Mouse (Mus musculus) thymus, postnatal 0 days (tissue): Measurements from ENCODE around the gene Gm20388. TPM values are rescaled to one million over a fixed set of nuclear protein-coding genes. Genes with fewer than 3 reads are reported as not detected.

ENCODE experiments used
- DNase-seq: peaks from one replicate; pipeline ENCODE4 v3.0.0-alpha.2; 2015; ENCODE audit warnings: low spot score
- polyA plus RNA-seq: library from polyadenylated mRNA; unstranded; fragments of >200 nt; fragmentation: Nextera tagmentation; extraction: Ambion mirVana; gene quantifications from 2 replicates; pipeline ENCODE4 v1.2.1, GENCODE M21; 2015

The Gm20388 gene
- polyA plus RNA-seq, 1 experiment from 2014 or later, result not detected

GRCm38 (mm10) chr8:122676621-122677480, 2766.2 kb downstream of the Gm20388 start:
- DNase-seq, result peak; percentile 12

DNA sequence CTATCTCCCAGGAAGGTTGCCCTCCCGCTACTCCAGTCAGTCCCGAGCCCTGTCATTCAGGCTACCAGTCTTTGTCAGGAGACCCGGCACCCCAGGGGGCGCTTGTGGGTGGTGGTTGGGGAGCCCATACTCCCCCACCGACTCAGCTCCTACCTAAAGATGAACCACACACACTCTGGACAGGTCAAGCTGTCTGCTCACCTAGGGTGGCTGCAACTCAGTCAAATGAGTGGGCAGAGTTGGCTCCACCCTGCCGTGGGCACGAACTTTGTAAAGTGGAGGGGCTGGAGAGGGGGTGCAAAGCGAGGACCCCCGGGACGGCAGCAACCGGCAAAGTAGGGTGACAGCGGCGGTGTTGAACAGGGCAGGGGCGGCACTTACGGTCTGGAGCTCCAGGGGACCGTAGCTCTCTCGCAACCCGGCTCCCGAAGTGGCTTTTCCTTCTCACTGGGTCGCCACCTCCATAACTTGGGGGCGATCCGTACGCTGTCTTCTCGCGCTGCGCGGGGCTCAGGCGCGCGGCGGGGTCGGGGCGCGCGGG, 2766.9 kb downstream of the Gm20388 start:
- DNase-seq, result peak; percentile 62

GRCm38 (mm10) chr8:122678061-122678895, 2767.6 kb downstream of the Gm20388 start:
- peak; percentile 90 for DNase-seq

DNA sequence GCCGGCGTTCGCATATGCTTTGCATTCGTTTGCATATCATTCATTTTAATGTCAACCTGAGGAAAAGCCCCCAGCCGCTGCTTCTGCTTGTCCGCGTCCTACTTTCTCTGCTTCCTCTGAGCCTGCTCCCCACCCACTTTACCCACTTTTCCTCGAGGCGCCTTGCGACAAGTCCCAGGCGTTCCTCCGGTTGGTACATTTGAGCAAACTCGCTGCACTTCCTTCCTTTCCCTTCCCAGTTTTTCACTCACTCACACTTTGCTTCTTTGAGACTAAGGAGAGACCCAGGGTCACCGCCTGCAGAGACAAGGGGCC, 2768.2 kb downstream of the Gm20388 start:
- DNase-seq, result no peak

GRCm38 (mm10) chr8:122679325-122679920, 2768.8 kb downstream of the Gm20388 start:
- DNase-seq, result no peak

GRCm38 (mm10) chr8:122680171-122680570, 2769.5 kb downstream of the Gm20388 start:
- DNase-seq, result peak; percentile 58

GRCm38 (mm10) chr8:122682820-122683219, 2772.2 kb downstream of the Gm20388 start:
- no peak for DNase-seq

GRCm38 (mm10) chr8:122685097-122685861, 2774.6 kb downstream of the Gm20388 start:
- DNase-seq, result no peak

GRCm38 (mm10) chr8:122686879-122687278, 2776.2 kb downstream of the Gm20388 start:
- DNase-seq, result no peak

DNA sequence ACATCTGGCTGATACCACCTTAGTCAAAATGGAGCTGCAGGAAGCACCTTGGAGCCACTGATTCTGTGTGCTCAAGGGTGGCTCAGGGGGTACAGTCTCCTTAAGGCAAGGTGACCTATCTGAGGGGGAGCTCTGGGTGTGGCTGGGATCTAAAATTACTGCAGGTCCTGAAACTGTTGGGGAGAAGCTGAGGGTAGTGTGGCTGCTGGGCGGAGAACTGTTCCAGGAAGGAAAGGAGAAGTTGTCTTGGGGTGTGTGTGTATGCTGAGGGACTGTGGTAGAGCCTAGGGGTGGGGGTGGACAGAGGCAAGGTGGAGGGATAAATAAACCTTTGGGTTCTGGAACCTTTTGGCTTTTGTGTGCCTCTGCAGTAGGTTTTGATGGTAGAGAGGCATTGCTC, 2778.7 kb downstream of the Gm20388 start:
- DNase-seq, result no peak

- no peak for DNase-seq
Observed at GRCm38 (mm10) chr8:122691018-122691417, 2780.4 kb downstream of the Gm20388 start.

DNA sequence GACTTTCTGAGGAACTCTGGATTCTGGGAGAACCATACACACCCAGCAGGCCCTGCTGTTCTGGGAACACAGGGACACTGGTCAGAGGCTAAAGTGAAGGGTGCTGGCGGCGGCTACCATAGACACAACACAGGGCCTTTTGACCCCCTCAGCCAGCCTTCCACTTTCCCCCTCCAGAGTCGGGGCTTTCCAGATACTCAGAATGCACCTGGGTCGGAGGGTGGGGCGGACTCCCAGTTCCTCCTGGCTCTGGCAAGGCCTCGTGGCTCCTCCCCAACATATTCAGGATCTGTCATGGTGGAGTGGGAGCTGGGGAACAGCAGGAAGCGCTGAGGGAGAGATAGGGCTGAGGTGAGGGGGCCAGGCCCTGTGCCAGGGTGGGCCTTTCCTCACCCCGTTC, 2781.5 kb downstream of the Gm20388 start:
- no peak for DNase-seq

- DNase-seq, result no peak
Observed at GRCm38 (mm10) chr8:122695438-122696042, 2784.9 kb downstream of the Gm20388 start.

- DNase-seq, result peak; percentile 49
Observed at GRCm38 (mm10) chr8:122697181-122697581, 2786.5 kb downstream of the Gm20388 start.

GRCm38 (mm10) chr8:122697586-122697985, 2786.9 kb downstream of the Gm20388 start:
- peak; percentile 38 for DNase-seq

GRCm38 (mm10) chr8:122698254-122698768, 2787.7 kb downstream of the Gm20388 start:
- peak; percentile 74 for DNase-seq

- peak; percentile 58 for DNase-seq
Observed at GRCm38 (mm10) chr8:122699005-122699492, 2788.4 kb downstream of the Gm20388 start, which contains the start of gene Cbfa2t3. Gene Cbfa2t3, minus strand, starts transcription at chr8:122699109.

- peak; percentile 40 for DNase-seq
Observed at GRCm38 (mm10) chr8:122700628-122701027, 2790.0 kb downstream of the Gm20388 start.

DNA sequence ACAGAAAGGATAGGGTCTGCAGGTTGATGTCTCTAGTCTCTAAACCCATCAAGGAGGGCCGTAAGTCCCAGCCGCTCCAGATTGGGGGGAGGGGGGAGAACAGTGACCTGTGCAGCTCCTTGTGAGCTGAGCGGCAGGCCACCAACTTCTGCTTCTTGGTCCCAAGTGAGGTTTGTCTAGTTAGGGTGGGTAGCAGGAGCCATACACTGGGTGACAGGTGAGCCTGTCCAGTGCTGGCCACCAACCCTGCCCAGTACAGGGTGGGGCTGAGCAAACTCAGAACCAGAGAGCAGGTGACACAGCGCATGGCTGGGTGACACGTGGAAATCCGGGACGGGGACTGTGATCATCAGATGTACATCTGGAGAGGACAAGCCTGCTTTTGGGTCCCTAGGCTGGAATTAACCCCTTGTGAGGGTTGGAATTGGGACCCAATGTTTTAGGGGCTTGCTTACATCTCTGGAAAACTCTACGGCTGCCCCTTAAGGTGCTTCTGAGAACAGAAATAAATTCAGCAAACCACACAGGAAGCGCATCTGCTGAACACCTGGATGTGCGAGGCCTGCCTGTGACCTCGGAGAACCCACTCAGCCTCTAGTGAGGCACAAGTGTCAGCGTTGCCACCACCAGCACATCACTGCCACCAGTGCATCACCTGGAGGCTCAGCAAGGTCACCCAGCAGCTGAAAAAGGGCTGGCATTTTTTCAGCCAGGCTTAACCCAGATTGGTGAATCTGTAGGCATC, 2791.0 kb downstream of the Gm20388 start:
- peak; percentile 92 for DNase-seq
